In genomic region chr11:98438331-98439158, GRCm38 (mm10) we compare ENCODE assay signal across 7 mouse cellular contexts. TPM values are rescaled to one million over a fixed set of nuclear protein-coding genes. Genes with fewer than 3 reads are reported as not detected.
DNase-seq lines count a peak whose midpoint lies in the region; ATAC-seq lines count a peak whose summit lies in the region.

TSS of gene Mien1 (minus strand) at chr11:98438991.

- H3K27ac ChIP-seq in intestine, embryonic 16.5 days (ENCODE audit: low read length): peak within 1 kb of the TSS; percentile 89
- H3K27ac ChIP-seq in midbrain, embryonic 11.5 days (ENCODE audit: low read depth, low read length): no peak within 1 kb of the TSS

- H3K27me3 ChIP-seq in intestine, embryonic 16.5 days (replicated peaks; ENCODE audit: control insufficient read depth, insufficient read depth, low read length): no peaks in the 10 kb centered on the region
- H3K27me3 ChIP-seq in midbrain, embryonic 11.5 days (ENCODE audit: control insufficient read depth, insufficient read depth, low read length): no peaks in the 10 kb centered on the region

- peaks cover 11% of the 10 kb centered on the region for H3K36me3 ChIP-seq in intestine, embryonic 16.5 days (ENCODE audit: control insufficient read depth, insufficient read depth, low read length)
- H3K36me3 ChIP-seq in midbrain, embryonic 11.5 days (ENCODE audit: control insufficient read depth, insufficient read depth, low read length): no peaks in the 10 kb centered on the region

- intact Hi-C loops in left cerebral cortex, postnatal 36 days (cut with DNase I): loop anchor here (5.0 kb wide), 1 partner anchor 96 kb away; no protein-coding TSS in a partner anchor

- peaks cover 4% of the 10 kb centered on the region for H3K4me1 ChIP-seq in intestine, embryonic 16.5 days (ENCODE audit: control insufficient read depth, insufficient read depth, low read length)
- peaks cover 7% of the 10 kb centered on the region; the same call in 1 of the 2 replicates for H3K4me1 ChIP-seq in midbrain, embryonic 11.5 days (ENCODE audit: control insufficient read depth, insufficient read depth, low read length)

- H3K9me3 ChIP-seq in intestine, embryonic 16.5 days (ENCODE audit: control insufficient read depth, low read length): no peaks in the 10 kb centered on the region
- no peaks in the 10 kb centered on the region for H3K9me3 ChIP-seq in midbrain, embryonic 11.5 days (ENCODE audit: control insufficient read depth, low read length)

- peak; percentile 95 for DNase-seq in adrenal gland, adult 2 months
- peak; percentile 90 for DNase-seq in embryo, embryonic 11.5 days (ENCODE audit: low read depth, low spot score)
- DNase-seq in gastrocnemius, postnatal 4 days (ENCODE audit: low spot score in 2 of 2): peak; percentile 96 to 97
- peak; percentile 96 for DNase-seq in left cerebral cortex, postnatal 36 days (ENCODE audit: low spot score in 2 of 2)
- DNase-seq in midbrain, embryonic 11.5 days (ENCODE audit: low spot score, missing footprints): peak; percentile 100
- DNase-seq in skeletal muscle tissue, adult 2 months (ENCODE audit: low read depth, low spot score): peak; percentile 89

- ATAC-seq in intestine, embryonic 16.5 days: peak; percentile 96
- peak; percentile 91 for ATAC-seq in midbrain, embryonic 11.5 days (ENCODE audit: low FRiP score)

- WGBS in intestine, embryonic 16.5 days: 2% methylated on average over 43 of the region's 43 CpGs
- WGBS in midbrain, embryonic 11.5 days: 3% methylated on average over 43 of the region's 43 CpGs

- H3K4me3 ChIP-seq in intestine, embryonic 16.5 days (ENCODE audit: low read length): peak within 1 kb of the TSS; percentile 70
- H3K4me3 ChIP-seq in midbrain, embryonic 11.5 days (ENCODE audit: low read depth, low read length): peak within 1 kb of the TSS; percentile 70

- H3K4me2 ChIP-seq in intestine, embryonic 16.5 days (ENCODE audit: low read depth, low read length): peak within 1 kb of the TSS; percentile 90
- H3K4me2 ChIP-seq in midbrain, embryonic 11.5 days: peak within 1 kb of the TSS; percentile 84

- peak within 1 kb of the TSS; percentile 77 for H3K9ac ChIP-seq in intestine, embryonic 16.5 days (ENCODE audit: low read depth, low read length)
- H3K9ac ChIP-seq in midbrain, embryonic 11.5 days (ENCODE audit: low read length): peak within 1 kb of the TSS; percentile 62

RNA-seq across cellular contexts. Expression of gene Mien1, which starts in this region (rescaled TPM):
- total RNA-seq in adrenal gland, adult 2 months (2021): 10 to 100 TPM; 88.5 to 93.5 TPM
- 43.0 and 49.2 TPM in 2 replicates for polyA plus RNA-seq in adrenal gland, adult 2 months (2012; rRNA removed)
- 10 to 100 TPM; 28.0 to 29.0 TPM for total RNA-seq in gastrocnemius, postnatal 4 days (2021)
- polyA plus RNA-seq in intestine, embryonic 16.5 days (2015; fragmentation: Nextera tagmentation; extraction: Ambion mirVana): 279 and 304 TPM in 2 replicates
- total RNA-seq in left cerebral cortex, postnatal 36 days (2021): 100 to 1,000 TPM; 100 to 126 TPM
- 145 and 158 TPM in 2 replicates for polyA plus RNA-seq in midbrain, embryonic 11.5 days (2014; fragmentation: Nextera tagmentation; extraction: Ambion mirVana)
